Mouse (Mus musculus): ENCODE measurements at regions not wholly inside any gene's neighbourhood (a gene's known extent, or its start where the extent isn't known, plus 50 kb on each side); places are given as distances from the start of the nearest gene placed in this dataset.

GRCm38 (mm10) chr15:96759078-96759995 lies 59.8 kb upstream of the Slc38a2 start:
- H3K9me3 ChIP-seq: no peaks in the 10 kb centered on the region
- 48% methylated on average over 13 of the region's 13 CpGs for WGBS
- ATAC-seq: no peak
- H3K4me2 ChIP-seq (replicated peaks): no peak overlapping the region
- H3K4me3 ChIP-seq (replicated peaks): no peak overlapping the region
- no peak overlapping the region for H3K27ac ChIP-seq
- H3K4me1 ChIP-seq (replicated peaks): peaks cover 6% of the 10 kb centered on the region; the same call in 1 of the 2 replicates
- H3K9ac ChIP-seq (replicated peaks): no peak overlapping the region
- H3K36me3 ChIP-seq: no peaks in the 10 kb centered on the region
- H3K27me3 ChIP-seq: no peaks in the 10 kb centered on the region

GRCm38 (mm10) chr15:96757446-96758198 lies 58.1 kb upstream of the Slc38a2 start:
- Histone ChIP-seq H3K9me3 (no peaks in the 10 kb centered on the region), H3K27me3 (no peaks in the 10 kb centered on the region), H3K27ac (no peak overlapping the region), H3K36me3 (no peaks in the 10 kb centered on the region), H3K4me3 (replicated peaks) (no peak overlapping the region), H3K4me1 (replicated peaks) (peaks cover 6% of the 10 kb centered on the region; the same call in 1 of the 2 replicates), H3K4me2 (replicated peaks) (no peak overlapping the region), H3K9ac (replicated peaks) (no peak overlapping the region)
- no peak for ATAC-seq
- WGBS: 85% methylated on average over 9 of the region's 9 CpGs

- no peaks in the 10 kb centered on the region for H3K9me3 ChIP-seq
- H3K9ac ChIP-seq (replicated peaks): no peak overlapping the region
- H3K27ac ChIP-seq: no peak overlapping the region
- WGBS: 70% methylated on average over 7 of the region's 7 CpGs
- H3K4me3 ChIP-seq (replicated peaks): no peak overlapping the region
- no peaks in the 10 kb centered on the region for H3K36me3 ChIP-seq
- H3K27me3 ChIP-seq: no peaks in the 10 kb centered on the region
- H3K4me1 ChIP-seq (replicated peaks): peaks cover 6% of the 10 kb centered on the region; the same call in 1 of the 2 replicates
- no peak for ATAC-seq
- no peak overlapping the region for H3K4me2 ChIP-seq (replicated peaks)
These were observed 56.9 kb upstream of the Slc38a2 start for GRCm38 (mm10) chr15:96756456-96756855.

- no peak overlapping the region for H3K4me2 ChIP-seq (replicated peaks)
- H3K4me1 ChIP-seq (replicated peaks): peaks cover 6% of the 10 kb centered on the region; the same call in 1 of the 2 replicates
- no peaks in the 10 kb centered on the region for H3K27me3 ChIP-seq
- no peaks in the 10 kb centered on the region for H3K36me3 ChIP-seq
- no peak overlapping the region for H3K27ac ChIP-seq
- 75% methylated on average over 6 of the region's 6 CpGs for WGBS
- no peak for ATAC-seq
- H3K9me3 ChIP-seq: no peaks in the 10 kb centered on the region
- no peak overlapping the region for H3K4me3 ChIP-seq (replicated peaks)
- no peak overlapping the region for H3K9ac ChIP-seq (replicated peaks)
These were observed 56.4 kb upstream of the Slc38a2 start for GRCm38 (mm10) chr15:96755951-96756350.

GRCm38 (mm10) chr15:96755322-96755942 lies 55.9 kb upstream of the Slc38a2 start:
- Histone ChIP-seq H3K9me3 (no peaks in the 10 kb centered on the region), H3K4me2 (replicated peaks) (no peak overlapping the region), H3K4me1 (replicated peaks) (peaks cover 6% of the 10 kb centered on the region; the same call in 1 of the 2 replicates), H3K4me3 (replicated peaks) (no peak overlapping the region), H3K36me3 (no peaks in the 10 kb centered on the region), H3K9ac (replicated peaks) (no peak overlapping the region), H3K27ac (no peak overlapping the region), H3K27me3 (no peaks in the 10 kb centered on the region)
- WGBS: 90% methylated on average over 13 of the region's 13 CpGs
- no peak for ATAC-seq

GRCm38 (mm10) chr15:96754079-96754478 lies 54.5 kb upstream of the Slc38a2 start:
- H3K4me1 ChIP-seq (replicated peaks): peaks cover 9% of the 10 kb centered on the region
- H3K27ac ChIP-seq: no peak overlapping the region
- H3K4me3 ChIP-seq (replicated peaks): no peak overlapping the region
- H3K9ac ChIP-seq (replicated peaks): no peak overlapping the region
- no peak for ATAC-seq
- H3K4me2 ChIP-seq (replicated peaks): no peak overlapping the region
- H3K9me3 ChIP-seq: no peaks in the 10 kb centered on the region
- WGBS: 95% methylated on average over 5 of the region's 5 CpGs
- no peaks in the 10 kb centered on the region for H3K27me3 ChIP-seq
- no peaks in the 10 kb centered on the region for H3K36me3 ChIP-seq

GRCm38 (mm10) chr15:96752719-96753118 lies 53.2 kb upstream of the Slc38a2 start:
- H3K4me2 ChIP-seq (replicated peaks): no peak overlapping the region
- no peaks in the 10 kb centered on the region for H3K36me3 ChIP-seq
- H3K9ac ChIP-seq (replicated peaks): no peak overlapping the region
- H3K4me1 ChIP-seq (replicated peaks): peaks cover 9% of the 10 kb centered on the region
- H3K27ac ChIP-seq: no peak overlapping the region
- H3K27me3 ChIP-seq: no peaks in the 10 kb centered on the region
- no peak overlapping the region for H3K4me3 ChIP-seq (replicated peaks)
- H3K9me3 ChIP-seq: no peaks in the 10 kb centered on the region
- ATAC-seq: no peak
- 95% methylated on average over 8 of the region's 8 CpGs for WGBS

GRCm38 (mm10) chr15:96752062-96752358 lies 52.5 kb upstream of the Slc38a2 start:
- 85% methylated on average over 3 of the region's 3 CpGs for WGBS
- Histone ChIP-seq H3K4me1 (replicated peaks) (peaks cover 9% of the 10 kb centered on the region), H3K9me3 (no peaks in the 10 kb centered on the region), H3K9ac (replicated peaks) (no peak overlapping the region), H3K36me3 (no peaks in the 10 kb centered on the region), H3K4me3 (replicated peaks) (no peak overlapping the region), H3K27me3 (no peaks in the 10 kb centered on the region), H3K4me2 (replicated peaks) (no peak overlapping the region), H3K27ac (no peak overlapping the region)
- ATAC-seq: no peak

- no peak overlapping the region for H3K27ac ChIP-seq
- H3K36me3 ChIP-seq: no peaks in the 10 kb centered on the region
- peaks cover 4% of the 10 kb centered on the region for H3K4me1 ChIP-seq (replicated peaks)
- no peak for ATAC-seq
- no peaks in the 10 kb centered on the region for H3K27me3 ChIP-seq
- WGBS: 89% methylated on average over 13 of the region's 13 CpGs
- H3K4me2 ChIP-seq (replicated peaks): no peak overlapping the region
- no peaks in the 10 kb centered on the region for H3K9me3 ChIP-seq
- H3K4me3 ChIP-seq (replicated peaks): no peak overlapping the region
- no peak overlapping the region for H3K9ac ChIP-seq (replicated peaks)
These were observed 51.9 kb upstream of the Slc38a2 start for GRCm38 (mm10) chr15:96751243-96752061.

- no peaks in the 10 kb centered on the region for H3K9me3 ChIP-seq
- no peak overlapping the region for H3K4me2 ChIP-seq (replicated peaks)
- H3K4me3 ChIP-seq (replicated peaks): no peak overlapping the region
- 85% methylated on average over 9 of the region's 9 CpGs for WGBS
- no peaks in the 10 kb centered on the region for H3K27me3 ChIP-seq
- no peak for ATAC-seq
- peaks cover 3% of the 10 kb centered on the region; the same call in 1 of the 2 replicates for H3K4me1 ChIP-seq (replicated peaks)
- no peak overlapping the region for H3K27ac ChIP-seq
- H3K9ac ChIP-seq (replicated peaks): no peak overlapping the region
- H3K36me3 ChIP-seq: no peaks in the 10 kb centered on the region
These were observed 50.2 kb upstream of the Slc38a2 start for GRCm38 (mm10) chr15:96749534-96750256.
